Mouse (Mus musculus) ovary, postnatal 36 days (tissue): Measurements from ENCODE around the gene Olfr535.
A peak's percentile ranks its signal among the peaks of the same experiment; 100 is the strongest.
"Not testable (repeated sequence)": the region's sequence is repeated elsewhere in the genome, so short reads cannot be mapped to it uniquely, and the experiment has no call there.

ENCODE experiments used
- DNase-seq: peaks from one replicate; pipeline ENCODE4 v3.0.0; 2022; ENCODE audit warnings: low spot score, mixed read lengths

The Olfr535 gene

GRCm38 (mm10) chr7:140483916-140484315, at the start of gene Olfr535:
Gene Olfr535 (plus strand): TSS chr7:140484216.
- DNase-seq, result no peak

GRCm38 (mm10) chr7:140443141-140443540, 40.9 kb upstream of the Olfr535 start:
- DNase-seq, result no peak

GRCm38 (mm10) chr7:140463070-140463469, 20.9 kb upstream of the Olfr535 start, which contains the start of gene Olfr533:
Gene Olfr533 (plus strand): TSS chr7:140463370.
- not testable (repeated sequence) for DNase-seq

- no peak for DNase-seq
Measured at GRCm38 (mm10) chr7:140477886-140478285, 6.1 kb upstream of the Olfr535 start.

- no peak for DNase-seq
Measured at GRCm38 (mm10) chr7:140478733-140479132, 5.3 kb upstream of the Olfr535 start.

- no peak for DNase-seq
Measured at GRCm38 (mm10) chr7:140488981-140489380, 5.0 kb downstream of the Olfr535 start.

GRCm38 (mm10) chr7:140494231-140494630, 10.2 kb downstream of the Olfr535 start:
- no peak for DNase-seq

- DNase-seq, result no peak
Measured at GRCm38 (mm10) chr7:140494702-140495101, 10.7 kb downstream of the Olfr535 start.

GRCm38 (mm10) chr7:140507346-140508021, 23.5 kb downstream of the Olfr535 start, which contains the start of gene Olfr536:
Gene Olfr536 (minus strand): TSS chr7:140507396.
- DNase-seq, result peak; percentile 6

GRCm38 (mm10) chr7:140539746-140540145, 55.7 kb downstream of the Olfr535 start:
- DNase-seq, result no peak
